Mouse (Mus musculus): ENCODE measurements around the gene B3gnt6. TPM values are rescaled to one million over a fixed set of nuclear protein-coding genes. Genes with fewer than 3 reads are reported as not detected.

The B3gnt6 gene
- polyA plus RNA-seq, 1 experiment from 2014 or later, result not detected

GRCm38 (mm10) chr7:98178560-98179231 lies 20.6 kb downstream of the B3gnt6 start:
- WGBS, result 71% methylated on average over 5 of the region's 5 CpGs
- Histone ChIP-seq H3K4me3 (ENCODE audit: low read length) (peak overlapping the region; percentile 95), H3K36me3 (ENCODE audit: control insufficient read depth, insufficient read depth, low read length) (no peaks in the 10 kb centered on the region), H3K4me1 (ENCODE audit: control insufficient read depth, insufficient read depth, low read length) (peaks cover 33% of the 10 kb centered on the region), H3K9ac (ENCODE audit: low read depth, low read length) (peak overlapping the region; percentile 83), H3K27me3 (replicated peaks; ENCODE audit: control insufficient read depth, insufficient read depth, low read length) (no peaks in the 10 kb centered on the region), H3K27ac (ENCODE audit: low read length) (peak overlapping the region; percentile 90), H3K4me2 (ENCODE audit: low read depth, low read length) (peak overlapping the region; percentile 83), H3K9me3 (ENCODE audit: control insufficient read depth, low read length) (no peaks in the 10 kb centered on the region)
- ATAC-seq, result peak; percentile 54

- H3K36me3 ChIP-seq (ENCODE audit: control insufficient read depth, insufficient read depth, low read length), result no peaks in the 10 kb centered on the region
- peak; percentile 86 for ATAC-seq
- no peaks in the 10 kb centered on the region for H3K9me3 ChIP-seq (ENCODE audit: control insufficient read depth, low read length)
- peak within 1 kb of the TSS; percentile 90 for H3K27ac ChIP-seq (ENCODE audit: low read length)
- peaks cover 33% of the 10 kb centered on the region for H3K4me1 ChIP-seq (ENCODE audit: control insufficient read depth, insufficient read depth, low read length)
- no peaks in the 10 kb centered on the region for H3K27me3 ChIP-seq (replicated peaks; ENCODE audit: control insufficient read depth, insufficient read depth, low read length)
- peak within 1 kb of the TSS; percentile 83 for H3K4me2 ChIP-seq (ENCODE audit: low read depth, low read length)
- H3K4me3 ChIP-seq (ENCODE audit: low read length), result peak within 1 kb of the TSS; percentile 95
- 2% methylated on average over 43 of the region's 44 CpGs for WGBS
- H3K9ac ChIP-seq (ENCODE audit: low read depth, low read length), result peak within 1 kb of the TSS; percentile 83
These were observed 21.2 kb downstream of the B3gnt6 start, which contains the start of gene Capn5 for GRCm38 (mm10) chr7:98177929-98178559. Capn5 (minus strand) TSS chr7:98178274.

- Histone ChIP-seq H3K27ac (ENCODE audit: low read length) (peak overlapping the region; percentile 70), H3K4me3 (ENCODE audit: low read length) (peak overlapping the region; percentile 95), H3K27me3 (replicated peaks; ENCODE audit: control insufficient read depth, insufficient read depth, low read length) (no peaks in the 10 kb centered on the region), H3K36me3 (ENCODE audit: control insufficient read depth, insufficient read depth, low read length) (no peaks in the 10 kb centered on the region), H3K4me2 (ENCODE audit: low read depth, low read length) (peak overlapping the region; percentile 83), H3K9ac (ENCODE audit: low read depth, low read length) (peak overlapping the region; percentile 83), H3K9me3 (ENCODE audit: control insufficient read depth, low read length) (no peaks in the 10 kb centered on the region), H3K4me1 (ENCODE audit: control insufficient read depth, insufficient read depth, low read length) (peaks cover 33% of the 10 kb centered on the region)
- ATAC-seq, result no peak
- 3% methylated on average over 9 of the region's 9 CpGs for WGBS
These were observed 21.7 kb downstream of the B3gnt6 start for GRCm38 (mm10) chr7:98177566-98177928.

GRCm38 (mm10) chr7:98177071-98177485 lies 22.2 kb downstream of the B3gnt6 start:
- 42% methylated on average over 2 of the region's 2 CpGs for WGBS
- H3K9me3 ChIP-seq (ENCODE audit: control insufficient read depth, low read length), result no peaks in the 10 kb centered on the region
- H3K36me3 ChIP-seq (ENCODE audit: control insufficient read depth, insufficient read depth, low read length), result no peaks in the 10 kb centered on the region
- peak overlapping the region; percentile 70; the same call in 1 of the 2 replicates for H3K27ac ChIP-seq (ENCODE audit: low read length)
- H3K27me3 ChIP-seq (replicated peaks; ENCODE audit: control insufficient read depth, insufficient read depth, low read length), result no peaks in the 10 kb centered on the region
- H3K9ac ChIP-seq (ENCODE audit: low read depth, low read length), result peak overlapping the region; percentile 83
- H3K4me2 ChIP-seq (ENCODE audit: low read depth, low read length), result peak overlapping the region; percentile 83
- ATAC-seq, result no peak
- peak overlapping the region; percentile 95 for H3K4me3 ChIP-seq (ENCODE audit: low read length)
- H3K4me1 ChIP-seq (ENCODE audit: control insufficient read depth, insufficient read depth, low read length), result peaks cover 33% of the 10 kb centered on the region

- 65% methylated on average over 8 of the region's 8 CpGs for WGBS
- ATAC-seq, result no peak
- peak overlapping the region; percentile 9; the same call in 1 of the 2 replicates for H3K4me3 ChIP-seq (ENCODE audit: low read length)
- H3K36me3 ChIP-seq (ENCODE audit: control insufficient read depth, insufficient read depth, low read length), result no peaks in the 10 kb centered on the region
- H3K9me3 ChIP-seq (ENCODE audit: control insufficient read depth, low read length), result no peaks in the 10 kb centered on the region
- H3K4me1 ChIP-seq (ENCODE audit: control insufficient read depth, insufficient read depth, low read length), result peaks cover 36% of the 10 kb centered on the region
- no peaks in the 10 kb centered on the region for H3K27me3 ChIP-seq (replicated peaks; ENCODE audit: control insufficient read depth, insufficient read depth, low read length)
- peak overlapping the region; percentile 18; the same call in 1 of the 2 replicates for H3K27ac ChIP-seq (ENCODE audit: low read length)
- peak overlapping the region; percentile 83 for H3K4me2 ChIP-seq (ENCODE audit: low read depth, low read length)
- H3K9ac ChIP-seq (ENCODE audit: low read depth, low read length), result peak overlapping the region; percentile 83
These were observed 22.8 kb downstream of the B3gnt6 start for GRCm38 (mm10) chr7:98176322-98177070.

GRCm38 (mm10) chr7:98174883-98175755 lies 24.2 kb downstream of the B3gnt6 start:
- Histone ChIP-seq H3K27ac (ENCODE audit: low read length) (no peak overlapping the region), H3K4me3 (ENCODE audit: low read length) (no peak overlapping the region), H3K9ac (ENCODE audit: low read depth, low read length) (no peak overlapping the region), H3K4me1 (ENCODE audit: control insufficient read depth, insufficient read depth, low read length) (peaks cover 43% of the 10 kb centered on the region), H3K36me3 (ENCODE audit: control insufficient read depth, insufficient read depth, low read length) (no peaks in the 10 kb centered on the region), H3K4me2 (ENCODE audit: low read depth, low read length) (no peak overlapping the region), H3K27me3 (replicated peaks; ENCODE audit: control insufficient read depth, insufficient read depth, low read length) (no peaks in the 10 kb centered on the region), H3K9me3 (ENCODE audit: control insufficient read depth, low read length) (no peaks in the 10 kb centered on the region)
- WGBS, result 77% methylated on average over 4 of the region's 4 CpGs
- no peak for ATAC-seq

- no peaks in the 10 kb centered on the region for H3K36me3 ChIP-seq (ENCODE audit: control insufficient read depth, insufficient read depth, low read length)
- H3K9me3 ChIP-seq (ENCODE audit: control insufficient read depth, low read length), result no peaks in the 10 kb centered on the region
- peaks cover 34% of the 10 kb centered on the region for H3K4me1 ChIP-seq (ENCODE audit: control insufficient read depth, insufficient read depth, low read length)
- H3K27me3 ChIP-seq (replicated peaks; ENCODE audit: control insufficient read depth, insufficient read depth, low read length), result no peaks in the 10 kb centered on the region
- H3K9ac ChIP-seq (ENCODE audit: low read depth, low read length), result no peak overlapping the region
- H3K27ac ChIP-seq (ENCODE audit: low read length), result no peak overlapping the region
- 40% methylated on average over 4 of the region's 4 CpGs for WGBS
- no peak overlapping the region for H3K4me2 ChIP-seq (ENCODE audit: low read depth, low read length)
- H3K4me3 ChIP-seq (ENCODE audit: low read length), result no peak overlapping the region
- ATAC-seq, result no peak
These were observed 25.9 kb downstream of the B3gnt6 start for GRCm38 (mm10) chr7:98173408-98173807.

GRCm38 (mm10) chr7:98172661-98173060 lies 26.6 kb downstream of the B3gnt6 start:
- no peak for ATAC-seq
- Histone ChIP-seq H3K9me3 (ENCODE audit: control insufficient read depth, low read length) (no peaks in the 10 kb centered on the region), H3K27me3 (replicated peaks; ENCODE audit: control insufficient read depth, insufficient read depth, low read length) (no peaks in the 10 kb centered on the region), H3K4me1 (ENCODE audit: control insufficient read depth, insufficient read depth, low read length) (peaks cover 32% of the 10 kb centered on the region), H3K4me3 (ENCODE audit: low read length) (no peak overlapping the region), H3K36me3 (ENCODE audit: control insufficient read depth, insufficient read depth, low read length) (no peaks in the 10 kb centered on the region), H3K27ac (ENCODE audit: low read length) (no peak overlapping the region), H3K4me2 (ENCODE audit: low read depth, low read length) (no peak overlapping the region), H3K9ac (ENCODE audit: low read depth, low read length) (no peak overlapping the region)
- WGBS, result 77% methylated on average over 8 of the region's 8 CpGs
